Mouse (Mus musculus) limb, embryonic 14.5 days (tissue): ENCODE results near the gene Platr25. TPM values are rescaled to one million over a fixed set of nuclear protein-coding genes. Genes with fewer than 3 reads are reported as not detected.
"Not testable (repeated sequence)": the region's sequence is repeated elsewhere in the genome, so short reads cannot be mapped to it uniquely, and the experiment has no call there.

Experiments
- ATAC-seq: fragments of 200-750 bp; cut with Nextera tagmentation; 2 replicates; pipeline ENCODE4 v1.8.0; 2017; ENCODE audit warnings: low read depth, moderate number of reproducible peaks, moderate TSS enrichment; ENCODE audit not compliant: low FRiP score
- DNase-seq: peaks from one replicate; pipeline ENCODE4 v3.0.0-alpha.2; 2015; ENCODE audit warnings: low spot score
- H3K27ac ChIP-seq: fragments of 300-500 bp; sonication (generic); replicated peaks from 2 replicates; pipeline ENCODE4 v1.5.1; 2014; ENCODE audit warnings: low read depth, mild to moderate bottlenecking, low read length, moderate library complexity, mixed read lengths
- H3K27me3 ChIP-seq: fragments of 300-500 bp; sonication (generic); 2 replicates; pipeline ENCODE4 v1.6.1; 2014; ENCODE audit warnings: low read length, mixed read lengths; ENCODE audit not compliant: control insufficient read depth, insufficient read depth
- H3K36me3 ChIP-seq: fragments of 300-500 bp; sonication (generic); 2 replicates; pipeline ENCODE4 v1.6.1; 2014; ENCODE audit warnings: mild to moderate bottlenecking, low read length, moderate library complexity, mixed read lengths; ENCODE audit not compliant: control insufficient read depth, insufficient read depth
- H3K4me1 ChIP-seq: fragments of 300-500 bp; sonication (generic); 2 replicates; pipeline ENCODE4 v1.6.1; 2014; ENCODE audit warnings: antibody characterized with exemption, low read length, mixed read lengths; ENCODE audit not compliant: control insufficient read depth, insufficient read depth
- H3K4me2 ChIP-seq: fragments of 300-500 bp; sonication (generic); replicated peaks from 2 replicates; pipeline ENCODE4 v1.6.1; 2014; ENCODE audit warnings: low read depth, mild to moderate bottlenecking, low read length, moderate library complexity; ENCODE audit not compliant: severe bottlenecking
- H3K4me3 ChIP-seq: fragments of 300-500 bp; sonication (generic); replicated peaks from 2 replicates; pipeline ENCODE4 v1.5.1; 2014; ENCODE audit warnings: low read length
- H3K9ac ChIP-seq: fragments of 300-500 bp; sonication (generic); 2 replicates; pipeline ENCODE4 v1.6.1; 2014; ENCODE audit warnings: mild to moderate bottlenecking, low read depth, low read length, moderate library complexity; ENCODE audit not compliant: severe bottlenecking
- H3K9me3 ChIP-seq: fragments of 300-500 bp; sonication (generic); 2 replicates; pipeline ENCODE4 v1.6.1; 2016; ENCODE audit warnings: low read length; ENCODE audit not compliant: control insufficient read depth
- POLR2A ChIP-seq: fragments of 200-500 bp; IDR thresholded peaks from 2 replicates; pipeline ENCODE4 v1.8.0; 2012; ENCODE audit warnings: inconsistent platforms, mild to moderate bottlenecking, moderate library complexity, borderline replicate concordance; ENCODE audit not compliant: insufficient read depth, insufficient read length; ENCODE audit errors: extremely low read depth
- WGBS: fragments of 180-500 bp; shearing (Covaris S2); extraction: QIAGEN DNeasy Blood & Tissue Kit; methylation state at CpG from one replicate; pipeline ENCODE4 v1.1.7; 2014; 5-methylcytosine and 5-hydroxymethylcytosine counted together
- microRNA counts: library from miRNA; unstranded; fragments of <30 nt; microRNA quantifications from one replicate; lab custom pipeline; 2016
- microRNA-seq: library from miRNA; unstranded; fragments of <30 nt; microRNA quantifications from one replicate; pipeline ENCODE4, GENCODE M21; 2016
- polyA plus RNA-seq, 2 experiments: library from polyadenylated mRNA; depleted of rRNA in 1 of 2; stranded (reverse) in 1 of 2; unstranded in 1 of 2; fragments of >200 nt; fragmentation: Nextera tagmentation in 1 of 2; extraction: Ambion mirVana in 1 of 2; gene quantifications; 2 replicates each; pipeline versions ENCODE4 v1.2.1 to v1.2.3; 2012 to 2014

Gene Platr25
- polyA plus RNA-seq, 2 experiments: 24.2 to 29.4 TPM

GRCm38 (mm10) chr13:62623577-62624276, 136.8 kb downstream of the Platr25 start, which contains the start of gene 6720489N17Rik:
6720489N17Rik (minus strand) TSS chr13:62624182.
- H3K36me3 ChIP-seq, H3K9me3 ChIP-seq, H3K27ac ChIP-seq, H3K27me3 ChIP-seq, H3K4me1 ChIP-seq: not testable (repeated sequence)
- TF ChIP-seq POLR2A: 0 out of 2 replicates have a peak, but pooled peaks have one; percentile 26
- 0% methylated on average over 15 of the region's 15 CpGs for WGBS
- peak within 1 kb of the TSS; percentile 62 for H3K9ac ChIP-seq
- ATAC-seq (peak; percentile 100), DNase-seq (peak; percentile 93)
- H3K4me2 ChIP-seq: peak within 1 kb of the TSS; percentile 50
- H3K4me3 ChIP-seq: peak within 1 kb of the TSS; percentile 48

MicroRNA genes within 50 kb of the gene (microRNA counts, 519-probe panel; counts per million panel counts)
- microRNA mmu-miR-713 (lab: Ali Mortazavi, UCI): not detected

Small RNA genes lying within 50 kb of the gene (microRNA-seq; reads per million reads assigned to microRNA genes)
- gene Gm24020: not detected
- gene Gm24588: not detected
- gene Mir713: not detected

Other genes with a start within 250 kb of the Platr25 start
- not detected in 2 replicates for gene Zfp935, start 202.2 kb downstream of the Platr25 start, polyA plus RNA-seq (2012; rRNA removed)
- gene Zfp935, start 202.2 kb downstream of the Platr25 start, polyA plus RNA-seq (2014; fragmentation: Nextera tagmentation; extraction: Ambion mirVana): 1.6 TPM in 1 of 2 replicates, not detected in the other
- 12.1 and 12.4 TPM in 2 replicates for gene Zfp934, start 189.5 kb downstream of the Platr25 start, polyA plus RNA-seq (2012; rRNA removed)
- gene Zfp934, start 189.5 kb downstream of the Platr25 start, polyA plus RNA-seq (2014; fragmentation: Nextera tagmentation; extraction: Ambion mirVana): 18.0 and 18.2 TPM in 2 replicates
- 3.8 and 5.8 TPM in 2 replicates for gene 6720489N17Rik, start 136.5 kb downstream of the Platr25 start, polyA plus RNA-seq (2012; rRNA removed)
- gene 6720489N17Rik, start 136.5 kb downstream of the Platr25 start, polyA plus RNA-seq (2014; fragmentation: Nextera tagmentation; extraction: Ambion mirVana): 10.0 and 10.7 TPM in 2 replicates
- gene Gm5141, start 25.1 kb upstream of the Platr25 start, polyA plus RNA-seq (2012; rRNA removed): 2.7 and 6.3 TPM in 2 replicates
- 9.7 and 10.6 TPM in 2 replicates for gene Gm5141, start 25.1 kb upstream of the Platr25 start, polyA plus RNA-seq (2014; fragmentation: Nextera tagmentation; extraction: Ambion mirVana)
- gene Fbp2, start 97.7 kb upstream of the Platr25 start, polyA plus RNA-seq (2012; rRNA removed): 0.85 and 1.4 TPM in 2 replicates
- 1.5 and 1.8 TPM in 2 replicates for gene Fbp2, start 97.7 kb upstream of the Platr25 start, polyA plus RNA-seq (2014; fragmentation: Nextera tagmentation; extraction: Ambion mirVana)
- gene Fbp1, start 127.6 kb upstream of the Platr25 start, polyA plus RNA-seq (2012; rRNA removed): 0.89 and 1.00 TPM in 2 replicates
- gene Fbp1, start 127.6 kb upstream of the Platr25 start, polyA plus RNA-seq (2014; fragmentation: Nextera tagmentation; extraction: Ambion mirVana): 1.1 and 2.2 TPM in 2 replicates
- 220 and 231 TPM in 2 replicates for gene 2010111I01Rik, start 204.2 kb upstream of the Platr25 start, polyA plus RNA-seq (2012; rRNA removed)
- 255 and 281 TPM in 2 replicates for gene 2010111I01Rik, start 204.2 kb upstream of the Platr25 start, polyA plus RNA-seq (2014; fragmentation: Nextera tagmentation; extraction: Ambion mirVana)